Mouse (Mus musculus) forebrain, postnatal 0 days (tissue): Measurements from ENCODE around the gene Zwint. TPM values are rescaled to one million over a fixed set of nuclear protein-coding genes. Genes with fewer than 3 reads are reported as not detected.

ENCODE experiments used
- ATAC-seq: fragments of 200-750 bp; cut with Nextera tagmentation; 2 replicates; pipeline ENCODE4 v1.8.0; 2017; ENCODE audit warnings: mild to moderate bottlenecking, moderate library complexity
- DNase-seq: peaks from one replicate; pipeline ENCODE4 v3.0.0-alpha.2; 2015
- H3K27ac ChIP-seq: fragments of 300-500 bp; sonication (generic); 2 replicates; pipeline ENCODE4 v1.5.1; 2014; ENCODE audit warnings: low read depth, mild to moderate bottlenecking, antibody characterized with exemption, low read length, moderate library complexity, mixed read lengths
- H3K27me3 ChIP-seq: fragments of 300-500 bp; sonication (generic); 2 replicates; pipeline ENCODE4 v1.6.1; 2014; ENCODE audit warnings: mild to moderate bottlenecking, low read length, mixed read lengths; ENCODE audit not compliant: insufficient read depth
- H3K36me3 ChIP-seq: fragments of 300-500 bp; sonication (generic); 2 replicates; pipeline ENCODE4 v1.6.1; 2014; ENCODE audit warnings: mild to moderate bottlenecking, moderate library complexity; ENCODE audit not compliant: insufficient read depth
- H3K4me1 ChIP-seq: fragments of 300-500 bp; sonication (generic); 2 replicates; pipeline ENCODE4 v1.6.1; 2014; ENCODE audit warnings: antibody characterized with exemption; ENCODE audit not compliant: insufficient read depth
- H3K4me2 ChIP-seq: fragments of 300-500 bp; sonication (generic); 2 replicates; pipeline ENCODE4 v1.6.1; 2014; ENCODE audit warnings: low read depth, mild to moderate bottlenecking, moderate library complexity
- H3K4me3 ChIP-seq: fragments of 300-500 bp; sonication (generic); 2 replicates; pipeline ENCODE4 v1.5.1; 2014; ENCODE audit warnings: low read depth, low read length, mixed read lengths
- H3K9ac ChIP-seq: fragments of 300-500 bp; sonication (generic); 2 replicates; pipeline ENCODE4 v1.6.1; 2014; ENCODE audit warnings: mild to moderate bottlenecking
- H3K9me3 ChIP-seq: fragments of 300-500 bp; sonication (generic); 2 replicates; pipeline ENCODE4 v1.6.1; 2016; ENCODE audit warnings: low read length
- CTCF ChIP-seq: sonication (generic); IDR thresholded peaks from 2 replicates; pipeline ENCODE4 v1.5.1; 2016; ENCODE audit warnings: antibody characterized with exemption, control low read depth, low read depth
- WGBS: fragments of 180-500 bp; shearing (Covaris S2); extraction: QIAGEN DNeasy Blood & Tissue Kit; methylation state at CpG from one replicate; pipeline ENCODE4 v1.1.7; 2014; 5-methylcytosine and 5-hydroxymethylcytosine counted together
- polyA plus RNA-seq: library from polyadenylated mRNA; unstranded; fragments of >200 nt; fragmentation: Nextera tagmentation; extraction: Ambion mirVana; gene quantifications from 2 replicates; pipeline ENCODE4 v1.2.1, GENCODE M21; 2015
- total RNA-seq: library from RNA; depleted of rRNA; stranded (reverse); fragments of >200 nt; gene quantifications from 2 replicates; pipeline ENCODE4 v1.2.3, GENCODE M21; 2014

The Zwint gene
- total and polyA plus RNA-seq, 2 experiments from 2014 or later = 751 to 943 TPM

- Histone ChIP-seq H3K36me3 (peaks cover 18% of the 10 kb centered on the region), H3K9ac (no peak overlapping the region), H3K4me3 (no peak overlapping the region), H3K4me1 (peaks cover 10% of the 10 kb centered on the region), H3K4me2 (peak overlapping the region; percentile 50; the same call in 1 of the 2 replicates), H3K27ac (peak overlapping the region; percentile 79), H3K27me3 (no peaks in the 10 kb centered on the region), H3K9me3 (no peaks in the 10 kb centered on the region)
- no peak for TF ChIP-seq CTCF
- no peak for DNase-seq
- no peak for ATAC-seq
- 84% methylated on average over 2 of the region's 2 CpGs for WGBS
These were observed 848 bp upstream of the Zwint start for GRCm38 (mm10) chr10:72653797-72654196.

DNA sequence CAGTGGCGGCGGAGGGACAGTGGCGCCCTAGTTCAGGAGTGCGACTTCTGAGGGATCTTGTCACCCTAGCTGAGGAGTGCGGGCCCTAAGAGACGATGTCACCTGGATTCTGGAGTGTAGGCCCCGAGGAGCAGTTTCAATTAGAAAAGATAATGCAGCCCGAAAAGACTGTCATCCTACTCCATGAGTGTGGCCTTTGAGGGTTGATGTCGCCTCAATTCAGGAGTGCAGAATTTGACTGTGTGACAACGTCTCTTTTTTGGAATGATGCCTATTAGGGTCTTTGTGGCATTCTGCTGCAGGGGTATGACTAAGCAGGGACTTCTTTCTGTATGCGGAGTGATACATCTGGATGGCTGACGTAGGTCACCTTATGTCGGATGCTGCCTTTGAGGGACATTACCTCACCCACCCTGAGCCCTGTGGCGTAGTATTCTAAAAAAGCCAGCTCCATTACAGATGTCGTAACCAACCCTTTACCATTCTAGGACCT, 418 bp downstream of the Zwint start:
- peaks cover 23% of the 10 kb centered on the region for H3K36me3 ChIP-seq
- peak overlapping the region; percentile 95 for H3K27ac ChIP-seq
- ATAC-seq = peak; percentile 80
- H3K9ac ChIP-seq = peak overlapping the region; percentile 82
- peak; percentile 92 for DNase-seq
- under 1% methylated on average over 15 of the region's 15 CpGs for WGBS
- no peaks in the 10 kb centered on the region for H3K27me3 ChIP-seq
- TF ChIP-seq CTCF = no peak
- peak overlapping the region; percentile 64 for H3K4me2 ChIP-seq
- H3K9me3 ChIP-seq = no peaks in the 10 kb centered on the region
- peak overlapping the region; percentile 62 for H3K4me3 ChIP-seq
- H3K4me1 ChIP-seq = peaks cover 10% of the 10 kb centered on the region

- Histone ChIP-seq H3K36me3 (peaks cover 49% of the 10 kb centered on the region), H3K4me3 (no peak overlapping the region), H3K4me2 (no peak overlapping the region), H3K27ac (no peak overlapping the region), H3K9ac (no peak overlapping the region), H3K4me1 (peaks cover 10% of the 10 kb centered on the region), H3K27me3 (no peaks in the 10 kb centered on the region), H3K9me3 (no peaks in the 10 kb centered on the region)
- ATAC-seq = no peak
- DNase-seq = no peak
- WGBS = 92% methylated on average over 5 of the region's 5 CpGs
- no peak for TF ChIP-seq CTCF
These were observed 4.6 kb downstream of the Zwint start for GRCm38 (mm10) chr10:72659198-72659597.

DNA sequence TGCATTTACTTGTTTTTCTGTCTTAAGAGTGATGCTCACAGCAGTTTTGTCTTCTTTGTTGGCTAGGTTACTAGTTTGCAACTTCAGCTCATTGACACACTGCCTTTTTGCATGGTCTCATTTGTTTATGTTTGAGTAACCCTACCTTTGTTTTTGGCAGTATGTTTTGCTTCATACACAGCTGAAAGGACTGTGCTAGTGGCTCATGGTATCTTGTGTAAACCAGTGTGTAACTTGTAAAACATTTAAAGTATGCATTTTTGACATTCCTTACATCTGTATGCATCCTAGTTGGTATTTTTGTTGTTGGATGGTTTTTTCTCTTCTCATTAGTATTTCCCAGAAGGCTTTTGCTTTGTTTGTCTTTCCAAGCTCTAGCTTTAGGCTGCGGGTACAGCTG, 5.7 kb downstream of the Zwint start:
- no peak overlapping the region for H3K27ac ChIP-seq
- H3K9ac ChIP-seq = no peak overlapping the region
- no peak for ATAC-seq
- no peak for TF ChIP-seq CTCF
- peaks cover 50% of the 10 kb centered on the region for H3K36me3 ChIP-seq
- no peak overlapping the region for H3K4me3 ChIP-seq
- DNase-seq = no peak
- 96% methylated on average over 1 of the region's 1 CpGs for WGBS
- H3K27me3 ChIP-seq = no peaks in the 10 kb centered on the region
- H3K4me1 ChIP-seq = peaks cover 10% of the 10 kb centered on the region
- H3K4me2 ChIP-seq = no peak overlapping the region
- no peaks in the 10 kb centered on the region for H3K9me3 ChIP-seq

- no peak overlapping the region for H3K4me3 ChIP-seq
- H3K4me1 ChIP-seq = no peaks in the 10 kb centered on the region
- H3K27me3 ChIP-seq = no peaks in the 10 kb centered on the region
- H3K4me2 ChIP-seq = no peak overlapping the region
- no peak for TF ChIP-seq CTCF
- WGBS = 93% methylated on average over 5 of the region's 5 CpGs
- H3K27ac ChIP-seq = no peak overlapping the region
- H3K36me3 ChIP-seq = peaks cover 44% of the 10 kb centered on the region
- ATAC-seq (no peak), DNase-seq (no peak)
- H3K9ac ChIP-seq = no peak overlapping the region
- no peaks in the 10 kb centered on the region for H3K9me3 ChIP-seq
These were observed 13.2 kb downstream of the Zwint start for GRCm38 (mm10) chr10:72667856-72668255.

- no peak for TF ChIP-seq CTCF
- Histone ChIP-seq H3K27ac (no peak overlapping the region), H3K4me1 (no peaks in the 10 kb centered on the region), H3K36me3 (peaks cover 38% of the 10 kb centered on the region), H3K27me3 (no peaks in the 10 kb centered on the region), H3K9ac (no peak overlapping the region), H3K4me3 (no peak overlapping the region), H3K4me2 (no peak overlapping the region), H3K9me3 (no peaks in the 10 kb centered on the region)
- DNase-seq (no peak), ATAC-seq (no peak)
- WGBS = 83% methylated on average over 1 of the region's 1 CpGs
These were observed 14.4 kb downstream of the Zwint start for GRCm38 (mm10) chr10:72669086-72669485.

DNA sequence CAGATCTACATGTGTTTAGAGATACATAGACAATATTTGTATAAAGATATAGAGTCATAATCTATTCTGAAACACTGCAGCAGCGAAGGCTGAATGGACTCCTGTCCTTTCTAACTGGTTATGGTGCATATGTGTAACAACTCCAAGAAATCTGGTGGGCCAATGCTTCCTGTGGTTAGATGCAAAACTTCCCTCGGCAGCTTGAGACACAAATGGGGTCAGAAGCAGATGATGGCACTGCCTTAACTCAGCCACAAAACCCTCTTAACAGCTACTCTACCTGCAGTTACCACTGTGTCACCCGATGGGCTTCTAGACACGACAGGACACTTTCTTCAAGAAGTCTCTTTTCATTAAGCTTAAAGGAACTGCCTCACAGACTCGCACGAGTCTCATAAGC, 21.3 kb downstream of the Zwint start:
- Histone ChIP-seq H3K9ac (no peak overlapping the region), H3K27me3 (no peaks in the 10 kb centered on the region), H3K4me1 (no peaks in the 10 kb centered on the region), H3K27ac (no peak overlapping the region), H3K4me2 (no peak overlapping the region), H3K36me3 (peaks cover 11% of the 10 kb centered on the region), H3K9me3 (no peaks in the 10 kb centered on the region), H3K4me3 (no peak overlapping the region)
- WGBS = 92% methylated on average over 6 of the region's 6 CpGs
- ATAC-seq = no peak
- no peak for TF ChIP-seq CTCF
- no peak for DNase-seq
